Mouse (Mus musculus): ENCODE results near the gene Lrig2. TPM values are rescaled to one million over a fixed set of nuclear protein-coding genes. Genes with fewer than 3 reads are reported as not detected.

Lrig2 gene
- polyA plus RNA-seq, 1 experiment from 2014 or later: 30.7 TPM

- Histone ChIP-seq H3K4me2 (ENCODE audit: low read length) (no peak overlapping the region), H3K9ac (ENCODE audit: low read depth, low read length) (no peak overlapping the region), H3K4me3 (ENCODE audit: low read depth, low read length) (no peak overlapping the region), H3K36me3 (ENCODE audit: control insufficient read depth, insufficient read depth, low read length) (no peaks in the 10 kb centered on the region), H3K27me3 (ENCODE audit: control insufficient read depth, insufficient read depth, low read depth, low read length) (no peaks in the 10 kb centered on the region), H3K27ac (ENCODE audit: low read length) (no peak overlapping the region), H3K4me1 (ENCODE audit: control insufficient read depth, insufficient read depth, low read length) (peaks cover 6% of the 10 kb centered on the region), H3K9me3 (replicated peaks; ENCODE audit: control insufficient read depth, low read length, poor library complexity, severe bottlenecking) (no peaks in the 10 kb centered on the region)
- ATAC-seq: no peak
- WGBS: 72% methylated on average over 2 of the region's 2 CpGs
These were observed 110.5 kb downstream of the Lrig2 start for GRCm38 (mm10) chr3:104401176-104401575.

- Histone ChIP-seq H3K4me1 (ENCODE audit: control insufficient read depth, insufficient read depth, low read length) (peaks cover 10% of the 10 kb centered on the region), H3K36me3 (ENCODE audit: control insufficient read depth, insufficient read depth, low read length) (no peaks in the 10 kb centered on the region), H3K4me2 (ENCODE audit: low read length) (no peak overlapping the region), H3K9me3 (replicated peaks; ENCODE audit: control insufficient read depth, low read length, poor library complexity, severe bottlenecking) (no peaks in the 10 kb centered on the region), H3K27me3 (ENCODE audit: control insufficient read depth, insufficient read depth, low read depth, low read length) (no peaks in the 10 kb centered on the region), H3K27ac (ENCODE audit: low read length) (no peak overlapping the region), H3K9ac (ENCODE audit: low read depth, low read length) (no peak overlapping the region), H3K4me3 (ENCODE audit: low read depth, low read length) (no peak overlapping the region)
- 93% methylated on average over 5 of the region's 5 CpGs for WGBS
- ATAC-seq: no peak
These were observed 111.6 kb downstream of the Lrig2 start for GRCm38 (mm10) chr3:104400126-104400525.

GRCm38 (mm10) chr3:104399296-104400045, 112.2 kb downstream of the Lrig2 start:
- no peaks in the 10 kb centered on the region for H3K27me3 ChIP-seq (ENCODE audit: control insufficient read depth, insufficient read depth, low read depth, low read length)
- WGBS: 80% methylated on average over 10 of the region's 10 CpGs
- H3K4me1 ChIP-seq (ENCODE audit: control insufficient read depth, insufficient read depth, low read length): peaks cover 10% of the 10 kb centered on the region
- no peak overlapping the region for H3K9ac ChIP-seq (ENCODE audit: low read depth, low read length)
- H3K4me2 ChIP-seq (ENCODE audit: low read length): no peak overlapping the region
- H3K9me3 ChIP-seq (replicated peaks; ENCODE audit: control insufficient read depth, low read length, poor library complexity, severe bottlenecking): no peaks in the 10 kb centered on the region
- H3K4me3 ChIP-seq (ENCODE audit: low read depth, low read length): no peak overlapping the region
- no peak for ATAC-seq
- no peaks in the 10 kb centered on the region for H3K36me3 ChIP-seq (ENCODE audit: control insufficient read depth, insufficient read depth, low read length)
- no peak overlapping the region for H3K27ac ChIP-seq (ENCODE audit: low read length)

GRCm38 (mm10) chr3:104397316-104397715, 114.4 kb downstream of the Lrig2 start:
- H3K4me3 ChIP-seq (ENCODE audit: low read depth, low read length): no peak overlapping the region
- no peaks in the 10 kb centered on the region for H3K27me3 ChIP-seq (ENCODE audit: control insufficient read depth, insufficient read depth, low read depth, low read length)
- H3K36me3 ChIP-seq (ENCODE audit: control insufficient read depth, insufficient read depth, low read length): no peaks in the 10 kb centered on the region
- 82% methylated on average over 9 of the region's 9 CpGs for WGBS
- H3K9ac ChIP-seq (ENCODE audit: low read depth, low read length): no peak overlapping the region
- no peak overlapping the region for H3K27ac ChIP-seq (ENCODE audit: low read length)
- H3K4me2 ChIP-seq (ENCODE audit: low read length): no peak overlapping the region
- no peaks in the 10 kb centered on the region for H3K9me3 ChIP-seq (replicated peaks; ENCODE audit: control insufficient read depth, low read length, poor library complexity, severe bottlenecking)
- no peak for ATAC-seq
- peaks cover 10% of the 10 kb centered on the region for H3K4me1 ChIP-seq (ENCODE audit: control insufficient read depth, insufficient read depth, low read length)

- ATAC-seq: peak; percentile 52; the same call in 1 of the 2 replicates
- H3K27ac ChIP-seq (ENCODE audit: low read length): no peak overlapping the region
- no peaks in the 10 kb centered on the region for H3K9me3 ChIP-seq (replicated peaks; ENCODE audit: control insufficient read depth, low read length, poor library complexity, severe bottlenecking)
- 24% methylated on average over 3 of the region's 3 CpGs for WGBS
- 0 out of 2 replicates have a peak overlapping the region, but pooled peaks have one; percentile 0 for H3K9ac ChIP-seq (ENCODE audit: low read depth, low read length)
- H3K36me3 ChIP-seq (ENCODE audit: control insufficient read depth, insufficient read depth, low read length): no peaks in the 10 kb centered on the region
- H3K4me3 ChIP-seq (ENCODE audit: low read depth, low read length): no peak overlapping the region
- peak overlapping the region; percentile 21 for H3K4me2 ChIP-seq (ENCODE audit: low read length)
- no peaks in the 10 kb centered on the region for H3K27me3 ChIP-seq (ENCODE audit: control insufficient read depth, insufficient read depth, low read depth, low read length)
- H3K4me1 ChIP-seq (ENCODE audit: control insufficient read depth, insufficient read depth, low read length): peaks cover 10% of the 10 kb centered on the region
These were observed 115.0 kb downstream of the Lrig2 start for GRCm38 (mm10) chr3:104396736-104397081.

- H3K4me2 ChIP-seq (ENCODE audit: low read length): peak overlapping the region; percentile 21
- no peak overlapping the region for H3K4me3 ChIP-seq (ENCODE audit: low read depth, low read length)
- WGBS: 26% methylated on average over 11 of the region's 11 CpGs
These were observed 115.5 kb downstream of the Lrig2 start for GRCm38 (mm10) chr3:104396067-104396735.

GRCm38 (mm10) chr3:104390072-104390471, 121.6 kb downstream of the Lrig2 start:
- WGBS: 58% methylated on average over 10 of the region's 10 CpGs
- H3K36me3 ChIP-seq (ENCODE audit: control insufficient read depth, insufficient read depth, low read length): no peaks in the 10 kb centered on the region
- no peaks in the 10 kb centered on the region for H3K4me1 ChIP-seq (ENCODE audit: control insufficient read depth, insufficient read depth, low read length)
- no peak overlapping the region for H3K9ac ChIP-seq (ENCODE audit: low read depth, low read length)
- ATAC-seq: no peak
- H3K27me3 ChIP-seq (ENCODE audit: control insufficient read depth, insufficient read depth, low read depth, low read length): no peaks in the 10 kb centered on the region
- no peak overlapping the region for H3K27ac ChIP-seq (ENCODE audit: low read length)
- no peak overlapping the region for H3K4me2 ChIP-seq (ENCODE audit: low read length)
- H3K9me3 ChIP-seq (replicated peaks; ENCODE audit: control insufficient read depth, low read length, poor library complexity, severe bottlenecking): no peaks in the 10 kb centered on the region
- no peak overlapping the region for H3K4me3 ChIP-seq (ENCODE audit: low read depth, low read length)

More at GRCm38 (mm10) chr3:104396067-104396735, 115.5 kb downstream of the Lrig2 start:
- no peaks in the 10 kb centered on the region for H3K9me3 ChIP-seq (replicated peaks; ENCODE audit: control insufficient read depth, low read length, poor library complexity, severe bottlenecking)
- peaks cover 10% of the 10 kb centered on the region for H3K4me1 ChIP-seq (ENCODE audit: control insufficient read depth, insufficient read depth, low read length)
- H3K36me3 ChIP-seq (ENCODE audit: control insufficient read depth, insufficient read depth, low read length): no peaks in the 10 kb centered on the region
- H3K27ac ChIP-seq (ENCODE audit: low read length): peak overlapping the region; percentile 40; the same call in 1 of the 2 replicates
- peak; percentile 66 for ATAC-seq
- 0 out of 2 replicates have a peak overlapping the region, but pooled peaks have one; percentile 0 for H3K9ac ChIP-seq (ENCODE audit: low read depth, low read length)
- no peaks in the 10 kb centered on the region for H3K27me3 ChIP-seq (ENCODE audit: control insufficient read depth, insufficient read depth, low read depth, low read length)

GRCm38 (mm10) chr3:104389449-104389848, 122.3 kb downstream of the Lrig2 start:
- no peak for ATAC-seq
- H3K9ac ChIP-seq (ENCODE audit: low read depth, low read length): no peak overlapping the region
- H3K4me1 ChIP-seq (ENCODE audit: control insufficient read depth, insufficient read depth, low read length): no peaks in the 10 kb centered on the region
- H3K4me3 ChIP-seq (ENCODE audit: low read depth, low read length): no peak overlapping the region
- H3K36me3 ChIP-seq (ENCODE audit: control insufficient read depth, insufficient read depth, low read length): no peaks in the 10 kb centered on the region
- no peaks in the 10 kb centered on the region for H3K9me3 ChIP-seq (replicated peaks; ENCODE audit: control insufficient read depth, low read length, poor library complexity, severe bottlenecking)
- H3K27me3 ChIP-seq (ENCODE audit: control insufficient read depth, insufficient read depth, low read depth, low read length): no peaks in the 10 kb centered on the region
- no peak overlapping the region for H3K27ac ChIP-seq (ENCODE audit: low read length)
- 92% methylated on average over 2 of the region's 2 CpGs for WGBS
- H3K4me2 ChIP-seq (ENCODE audit: low read length): no peak overlapping the region

- H3K4me3 ChIP-seq (ENCODE audit: low read depth, low read length): no peak overlapping the region
- WGBS: 69% methylated on average over 8 of the region's 8 CpGs
- H3K36me3 ChIP-seq (ENCODE audit: control insufficient read depth, insufficient read depth, low read length): no peaks in the 10 kb centered on the region
- no peak overlapping the region for H3K4me2 ChIP-seq (ENCODE audit: low read length)
- H3K27ac ChIP-seq (ENCODE audit: low read length): no peak overlapping the region
- no peak overlapping the region for H3K9ac ChIP-seq (ENCODE audit: low read depth, low read length)
- H3K4me1 ChIP-seq (ENCODE audit: control insufficient read depth, insufficient read depth, low read length): no peaks in the 10 kb centered on the region
- 0 out of 2 replicates have a peak, but pooled peaks have one; percentile 23 for ATAC-seq
- no peaks in the 10 kb centered on the region for H3K9me3 ChIP-seq (replicated peaks; ENCODE audit: control insufficient read depth, low read length, poor library complexity, severe bottlenecking)
- no peaks in the 10 kb centered on the region for H3K27me3 ChIP-seq (ENCODE audit: control insufficient read depth, insufficient read depth, low read depth, low read length)
These were observed 126.1 kb downstream of the Lrig2 start for GRCm38 (mm10) chr3:104385587-104385986.
